Mouse (Mus musculus) embryo, embryonic 9.5 days (tissue): Measurements from ENCODE around the gene Gm20814.
"Not testable (repeated sequence)": the region's sequence is repeated elsewhere in the genome, so short reads cannot be mapped to it uniquely, and the experiment has no call there.

ENCODE experiments used
- DNase-seq: peaks from one replicate; pipeline ENCODE4 v3.0.0-alpha.2; 2017; ENCODE audit errors: extremely low spot score

Gm20814 gene

DNA sequence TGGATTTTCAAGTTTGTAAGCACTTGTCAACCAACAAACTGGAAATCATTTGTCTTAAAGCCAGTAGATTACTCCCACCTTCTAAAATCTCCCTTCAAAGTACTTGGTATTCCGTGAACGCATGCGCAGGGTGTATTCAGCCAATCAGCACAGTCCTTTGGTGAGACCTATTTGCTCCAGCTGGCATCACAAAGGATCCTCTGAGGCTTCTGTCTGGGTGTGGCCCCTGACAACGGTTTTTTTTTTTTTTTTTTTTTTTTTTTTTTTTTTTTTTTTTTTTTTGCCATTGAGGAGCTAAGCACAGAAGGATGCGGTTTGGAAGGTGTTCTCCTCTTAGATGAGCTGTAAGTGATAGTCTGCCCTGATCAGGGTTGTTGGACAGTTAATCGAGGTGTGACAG, at the start of gene Gm20814:
Gene Gm20814, plus strand, starts transcription at position 301 of the 400 bp plus-strand sequence.
- not testable (repeated sequence) for DNase-seq
